Mouse (Mus musculus) bone marrow macrophage, adult 2 months (primary cell): ENCODE measurements around the gene Lrrc59.

ENCODE experiments used
- CTCF ChIP-seq: IDR thresholded peaks from 2 replicates; pipeline ENCODE4 v1.5.1; 2012; ENCODE audit warnings: low read depth, mild to moderate bottlenecking, low read length, moderate library complexity
- POLR2A ChIP-seq: IDR thresholded peaks from 2 replicates; pipeline ENCODE4 v1.6.1; 2012; ENCODE audit warnings: mild to moderate bottlenecking, low read depth, low read length, borderline replicate concordance

- no peak for TF ChIP-seq POLR2A
- TF ChIP-seq CTCF, result no peak
These were observed 57.6 kb downstream of the Lrrc59 start for GRCm38 (mm10) chr11:94687178-94687577.
